Mouse (Mus musculus) heart, postnatal 0 days (tissue): ENCODE measurements around the gene Cux2. TPM values are rescaled to one million over a fixed set of nuclear protein-coding genes. Genes with fewer than 3 reads are reported as not detected.

Experiments used
- ATAC-seq: fragments of 200-750 bp; cut with Nextera tagmentation; 2 replicates; pipeline ENCODE4 v1.8.0; 2017; ENCODE audit warnings: low read depth, moderate number of reproducible peaks, moderate library complexity; ENCODE audit not compliant: insufficient read depth
- DNase-seq: peaks from one replicate; pipeline ENCODE4 v3.0.0-alpha.2; 2016; ENCODE audit warnings: low spot score
- H3K27ac ChIP-seq: fragments of 300-500 bp; sonication (generic); 2 replicates; pipeline ENCODE4 v1.5.1; 2014; ENCODE audit warnings: low read depth, mild to moderate bottlenecking
- H3K27me3 ChIP-seq: fragments of 300-500 bp; sonication (generic); 2 replicates; pipeline ENCODE4 v1.6.1; 2014; ENCODE audit warnings: low read length, mixed read lengths; ENCODE audit not compliant: control insufficient read depth, insufficient read depth
- H3K36me3 ChIP-seq: fragments of 300-500 bp; sonication (generic); replicated peaks from 2 replicates; pipeline ENCODE4 v1.6.1; 2014; ENCODE audit warnings: low read length, mixed read lengths; ENCODE audit not compliant: control insufficient read depth, insufficient read depth
- H3K4me1 ChIP-seq: fragments of 300-500 bp; sonication (generic); 2 replicates; pipeline ENCODE4 v1.6.1; 2014; ENCODE audit warnings: antibody characterized with exemption; ENCODE audit not compliant: control insufficient read depth, insufficient read depth
- H3K4me2 ChIP-seq: fragments of 300-500 bp; sonication (generic); 2 replicates; pipeline ENCODE4 v1.6.1; 2014; ENCODE audit warnings: low read depth, mild to moderate bottlenecking, low read length, moderate library complexity
- H3K4me3 ChIP-seq: fragments of 300-500 bp; sonication (generic); 2 replicates; pipeline ENCODE4 v1.5.1; 2014; ENCODE audit warnings: low read depth, low read length
- H3K9ac ChIP-seq: fragments of 300-500 bp; sonication (generic); replicated peaks from 2 replicates; pipeline ENCODE4 v1.6.1; 2014; ENCODE audit warnings: low read depth, low read length, mixed read lengths
- H3K9me3 ChIP-seq: fragments of 300-500 bp; sonication (generic); replicated peaks from 2 replicates; pipeline ENCODE4 v1.6.1; 2016; ENCODE audit warnings: low read length; ENCODE audit not compliant: control insufficient read depth
- CTCF ChIP-seq: IDR thresholded peaks from 2 replicates; pipeline ENCODE4 v1.5.1; 2016; ENCODE audit warnings: antibody characterized with exemption, control low read depth, low read depth
- EP300 ChIP-seq: IDR thresholded peaks from 2 replicates; pipeline ENCODE4 v1.6.1; 2016; ENCODE audit warnings: antibody characterized with exemption, low read depth
- WGBS: fragments of 180-500 bp; shearing (Covaris S2); extraction: QIAGEN DNeasy Blood & Tissue Kit; methylation state at CpG from one replicate; pipeline ENCODE4 v1.1.7; 2014; 5-methylcytosine and 5-hydroxymethylcytosine counted together
- polyA plus RNA-seq: library from polyadenylated mRNA; unstranded; fragments of >200 nt; fragmentation: Nextera tagmentation; extraction: Ambion mirVana; gene quantifications from 2 replicates; pipeline ENCODE4 v1.2.1, GENCODE M21; 2015
- total RNA-seq: library from RNA; depleted of rRNA; stranded (reverse); fragments of >200 nt; gene quantifications from 2 replicates; pipeline ENCODE4 v1.2.3, GENCODE M21; 2014; ENCODE audit warnings: low replicate concordance

Gene Cux2
- total and polyA plus RNA-seq, 2 experiments from 2014 or later = 1.3 to 9.5 TPM

DNA sequence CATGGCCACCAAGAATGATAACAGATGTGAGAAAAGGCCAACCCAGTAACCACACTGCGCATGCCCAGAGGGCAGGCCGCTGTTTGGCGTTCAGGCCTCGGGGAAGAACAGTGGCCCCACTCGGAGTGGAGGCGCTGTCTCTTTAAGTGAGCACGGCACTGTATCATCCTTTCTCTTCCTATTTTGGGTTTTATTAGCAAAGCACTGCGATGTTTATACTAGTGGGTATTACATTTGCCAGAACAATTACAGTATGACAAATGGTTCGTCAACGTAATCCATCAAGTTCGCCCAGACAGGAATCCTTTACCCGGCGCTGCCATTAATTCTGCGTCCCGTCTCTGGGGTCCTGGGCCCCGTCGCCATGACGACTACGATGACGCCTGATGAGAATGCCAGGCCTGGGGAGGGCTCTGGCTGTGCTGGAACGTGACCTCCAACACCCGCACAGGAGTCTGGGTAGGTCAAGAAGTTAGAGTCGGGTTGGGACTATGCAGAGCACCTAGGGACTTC lies 77.2 kb downstream of the Cux2 start:
- H3K4me3 ChIP-seq = no peak overlapping the region
- no peaks in the 10 kb centered on the region for H3K36me3 ChIP-seq
- ATAC-seq (no peak), DNase-seq (no peak)
- TF ChIP-seq EP300 = no peak
- no peak for TF ChIP-seq CTCF
- WGBS = 58% methylated on average over 23 of the region's 23 CpGs
- H3K4me1 ChIP-seq = no peaks in the 10 kb centered on the region
- H3K9ac ChIP-seq = no peak overlapping the region
- no peak overlapping the region for H3K4me2 ChIP-seq
- no peak overlapping the region for H3K27ac ChIP-seq
- no peaks in the 10 kb centered on the region for H3K9me3 ChIP-seq
- no peaks in the 10 kb centered on the region for H3K27me3 ChIP-seq

- Histone ChIP-seq H3K4me2 (no peak overlapping the region), H3K36me3 (no peaks in the 10 kb centered on the region), H3K4me3 (no peak overlapping the region), H3K27ac (no peak overlapping the region), H3K27me3 (no peaks in the 10 kb centered on the region), H3K4me1 (peaks cover 9% of the 10 kb centered on the region; the same call in 1 of the 2 replicates), H3K9me3 (no peaks in the 10 kb centered on the region), H3K9ac (no peak overlapping the region)
- ATAC-seq = no peak
- no peak for TF ChIP-seq CTCF
- TF ChIP-seq EP300 = no peak
- WGBS = 75% methylated on average over 15 of the region's 15 CpGs
- DNase-seq = no peak
These were observed 80.9 kb downstream of the Cux2 start for GRCm38 (mm10) chr5:121968999-121969398.

GRCm38 (mm10) chr5:121968416-121968815 lies 81.5 kb downstream of the Cux2 start:
- H3K27me3 ChIP-seq = no peaks in the 10 kb centered on the region
- TF ChIP-seq EP300 = no peak
- TF ChIP-seq CTCF = no peak
- H3K9me3 ChIP-seq = no peaks in the 10 kb centered on the region
- H3K4me1 ChIP-seq = peaks cover 9% of the 10 kb centered on the region; the same call in 1 of the 2 replicates
- no peak for DNase-seq
- no peaks in the 10 kb centered on the region for H3K36me3 ChIP-seq
- H3K4me2 ChIP-seq = no peak overlapping the region
- no peak for ATAC-seq
- H3K4me3 ChIP-seq = no peak overlapping the region
- H3K9ac ChIP-seq = no peak overlapping the region
- 64% methylated on average over 15 of the region's 15 CpGs for WGBS
- H3K27ac ChIP-seq = no peak overlapping the region

DNA sequence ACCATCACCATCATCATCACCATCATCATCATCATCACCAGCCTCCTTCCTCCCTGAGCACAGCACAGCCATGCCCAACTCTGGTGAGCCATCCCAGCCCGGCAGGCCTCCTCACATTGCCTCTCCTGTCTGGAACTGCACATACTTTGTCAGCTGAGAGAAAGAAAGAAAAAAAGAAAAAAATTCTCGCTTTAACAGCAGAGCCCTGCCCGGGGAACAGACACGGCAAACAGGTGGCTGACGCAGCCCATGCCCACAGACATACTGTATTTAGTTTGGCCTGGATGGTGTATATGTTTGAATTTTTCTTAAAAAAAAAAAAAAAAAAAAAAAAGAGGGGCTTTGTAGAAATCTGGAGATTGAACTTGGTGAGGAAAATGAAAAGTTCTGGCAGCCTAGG lies 82.4 kb downstream of the Cux2 start:
- H3K36me3 ChIP-seq = no peaks in the 10 kb centered on the region
- no peaks in the 10 kb centered on the region for H3K9me3 ChIP-seq
- no peak overlapping the region for H3K27ac ChIP-seq
- TF ChIP-seq EP300 (no peak), CTCF (no peak)
- no peak overlapping the region for H3K9ac ChIP-seq
- H3K27me3 ChIP-seq = no peaks in the 10 kb centered on the region
- H3K4me3 ChIP-seq = no peak overlapping the region
- DNase-seq = no peak
- H3K4me1 ChIP-seq = peaks cover 9% of the 10 kb centered on the region; the same call in 1 of the 2 replicates
- no peak for ATAC-seq
- 84% methylated on average over 5 of the region's 5 CpGs for WGBS
- H3K4me2 ChIP-seq = no peak overlapping the region

- DNase-seq (no peak), ATAC-seq (no peak)
- Histone ChIP-seq H3K4me2 (no peak overlapping the region), H3K9me3 (no peaks in the 10 kb centered on the region), H3K27me3 (no peaks in the 10 kb centered on the region), H3K4me1 (peaks cover 13% of the 10 kb centered on the region), H3K36me3 (no peaks in the 10 kb centered on the region), H3K4me3 (no peak overlapping the region), H3K9ac (no peak overlapping the region), H3K27ac (no peak overlapping the region)
- 26% methylated on average over 16 of the region's 16 CpGs for WGBS
- TF ChIP-seq EP300 (no peak), CTCF (no peak)
These were observed 83.0 kb downstream of the Cux2 start for GRCm38 (mm10) chr5:121966940-121967339.

DNA sequence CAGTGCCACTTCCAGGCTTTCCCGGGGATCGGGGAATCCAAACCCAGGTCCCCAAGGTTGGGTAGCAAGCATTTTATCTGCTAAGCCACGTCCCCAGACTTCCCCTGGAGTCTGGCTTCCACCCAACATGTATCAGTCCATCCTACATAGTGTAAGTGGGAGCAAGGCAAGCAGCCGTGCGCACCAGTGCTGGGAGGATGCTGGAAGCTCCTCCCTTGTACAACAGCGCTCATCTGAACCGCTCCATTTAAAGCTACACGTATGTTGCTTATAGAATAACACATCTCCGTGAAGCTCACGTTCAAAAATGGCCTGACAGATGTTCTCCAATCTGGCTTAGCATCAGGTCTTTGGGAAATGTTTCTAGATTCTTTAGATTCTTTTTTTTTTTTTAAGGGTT lies 86.9 kb downstream of the Cux2 start:
- Histone ChIP-seq H3K4me3 (no peak overlapping the region), H3K27me3 (no peaks in the 10 kb centered on the region), H3K4me1 (peaks cover 22% of the 10 kb centered on the region), H3K9ac (no peak overlapping the region), H3K36me3 (no peaks in the 10 kb centered on the region), H3K4me2 (no peak overlapping the region), H3K27ac (no peak overlapping the region), H3K9me3 (no peaks in the 10 kb centered on the region)
- ATAC-seq = no peak
- 62% methylated on average over 10 of the region's 10 CpGs for WGBS
- TF ChIP-seq CTCF (no peak), EP300 (no peak)
- no peak for DNase-seq
